Mouse (Mus musculus) heart, postnatal 0 days (tissue): Measurements from ENCODE around the gene Trip6.

Source experiments
- CTCF ChIP-seq: IDR thresholded peaks from 2 replicates; pipeline ENCODE4 v1.5.1; 2016; ENCODE audit warnings: antibody characterized with exemption, control low read depth, low read depth
- EP300 ChIP-seq: IDR thresholded peaks from 2 replicates; pipeline ENCODE4 v1.6.1; 2016; ENCODE audit warnings: antibody characterized with exemption, low read depth

GRCm38 (mm10) chr5:137264787-137265186, 49.4 kb downstream of the Trip6 start:
- TF ChIP-seq CTCF (no peak), EP300 (no peak)
